Mouse (Mus musculus) heart, postnatal 0 days (tissue): ENCODE results near the gene Hbq1b. TPM values are rescaled to one million over a fixed set of nuclear protein-coding genes. Genes with fewer than 3 reads are reported as not detected.

Experiments used
- ATAC-seq: fragments of 200-750 bp; cut with Nextera tagmentation; 2 replicates; pipeline ENCODE4 v1.8.0; 2017; ENCODE audit warnings: low read depth, moderate number of reproducible peaks, moderate library complexity; ENCODE audit not compliant: insufficient read depth
- DNase-seq: peaks from one replicate; pipeline ENCODE4 v3.0.0-alpha.2; 2016; ENCODE audit warnings: low spot score
- H3K27ac ChIP-seq: fragments of 300-500 bp; sonication (generic); 2 replicates; pipeline ENCODE4 v1.5.1; 2014; ENCODE audit warnings: low read depth, mild to moderate bottlenecking
- H3K27me3 ChIP-seq: fragments of 300-500 bp; sonication (generic); 2 replicates; pipeline ENCODE4 v1.6.1; 2014; ENCODE audit warnings: low read length, mixed read lengths; ENCODE audit not compliant: control insufficient read depth, insufficient read depth
- H3K36me3 ChIP-seq: fragments of 300-500 bp; sonication (generic); replicated peaks from 2 replicates; pipeline ENCODE4 v1.6.1; 2014; ENCODE audit warnings: low read length, mixed read lengths; ENCODE audit not compliant: control insufficient read depth, insufficient read depth
- H3K4me1 ChIP-seq: fragments of 300-500 bp; sonication (generic); 2 replicates; pipeline ENCODE4 v1.6.1; 2014; ENCODE audit warnings: antibody characterized with exemption; ENCODE audit not compliant: control insufficient read depth, insufficient read depth
- H3K4me2 ChIP-seq: fragments of 300-500 bp; sonication (generic); 2 replicates; pipeline ENCODE4 v1.6.1; 2014; ENCODE audit warnings: low read depth, mild to moderate bottlenecking, low read length, moderate library complexity
- H3K4me3 ChIP-seq: fragments of 300-500 bp; sonication (generic); 2 replicates; pipeline ENCODE4 v1.5.1; 2014; ENCODE audit warnings: low read depth, low read length
- H3K9ac ChIP-seq: fragments of 300-500 bp; sonication (generic); replicated peaks from 2 replicates; pipeline ENCODE4 v1.6.1; 2014; ENCODE audit warnings: low read depth, low read length, mixed read lengths
- H3K9me3 ChIP-seq: fragments of 300-500 bp; sonication (generic); replicated peaks from 2 replicates; pipeline ENCODE4 v1.6.1; 2016; ENCODE audit warnings: low read length; ENCODE audit not compliant: control insufficient read depth
- CTCF ChIP-seq: IDR thresholded peaks from 2 replicates; pipeline ENCODE4 v1.5.1; 2016; ENCODE audit warnings: antibody characterized with exemption, control low read depth, low read depth
- EP300 ChIP-seq: IDR thresholded peaks from 2 replicates; pipeline ENCODE4 v1.6.1; 2016; ENCODE audit warnings: antibody characterized with exemption, low read depth
- WGBS: fragments of 180-500 bp; shearing (Covaris S2); extraction: QIAGEN DNeasy Blood & Tissue Kit; methylation state at CpG from one replicate; pipeline ENCODE4 v1.1.7; 2014; 5-methylcytosine and 5-hydroxymethylcytosine counted together
- polyA plus RNA-seq: library from polyadenylated mRNA; unstranded; fragments of >200 nt; fragmentation: Nextera tagmentation; extraction: Ambion mirVana; gene quantifications from 2 replicates; pipeline ENCODE4 v1.2.1, GENCODE M21; 2015
- total RNA-seq: library from RNA; depleted of rRNA; stranded (reverse); fragments of >200 nt; gene quantifications from 2 replicates; pipeline ENCODE4 v1.2.3, GENCODE M21; 2014; ENCODE audit warnings: low replicate concordance

The Hbq1b gene
- total and polyA plus RNA-seq, 2 experiments from 2014 or later = 0.90 TPM; not detected in 1

DNA sequence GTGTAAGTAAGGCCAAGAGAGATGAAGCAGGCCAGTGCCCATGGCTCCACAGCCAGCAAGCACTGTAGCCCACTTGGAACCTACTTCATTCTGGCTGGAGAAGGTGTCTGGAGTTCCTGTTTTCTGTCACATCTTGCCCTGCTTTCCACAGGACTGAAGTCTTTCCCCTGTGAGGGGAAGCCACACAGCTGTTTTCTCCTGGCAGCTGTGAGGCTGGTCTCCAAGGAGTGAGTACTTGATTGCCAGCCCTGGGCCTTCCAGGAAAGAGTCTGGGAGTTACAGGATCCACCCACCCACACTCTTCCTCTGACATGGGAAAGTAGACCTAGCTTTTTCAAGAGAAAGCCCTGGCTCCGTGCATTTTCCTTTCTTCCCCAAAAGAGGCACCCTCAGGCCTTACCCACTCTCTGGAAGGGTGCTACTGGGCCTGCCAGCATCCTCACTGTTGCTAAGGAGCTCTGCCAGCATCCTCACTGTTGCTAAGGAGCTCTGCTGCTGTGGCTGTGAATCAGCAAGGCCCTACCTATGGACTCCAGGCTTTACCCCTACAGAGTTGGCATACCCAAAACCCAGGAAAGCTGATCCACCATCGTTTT is 16.2 kb downstream of the Hbq1b start:
- Histone ChIP-seq H3K9me3 (no peaks in the 10 kb centered on the region), H3K4me1 (no peaks in the 10 kb centered on the region), H3K4me2 (no peak overlapping the region), H3K4me3 (no peak overlapping the region), H3K27ac (no peak overlapping the region), H3K9ac (no peak overlapping the region), H3K27me3 (no peaks in the 10 kb centered on the region), H3K36me3 (no peaks in the 10 kb centered on the region)
- no peak for DNase-seq
- no peak for ATAC-seq
- 34% methylated on average over 2 of the region's 2 CpGs for WGBS
- TF ChIP-seq CTCF = no peak
- TF ChIP-seq EP300 = no peak

- TF ChIP-seq EP300 (no peak), CTCF (no peak)
- WGBS = 70% methylated on average over 1 of the region's 1 CpGs
- H3K9me3 ChIP-seq = no peaks in the 10 kb centered on the region
These were observed 16.7 kb downstream of the Hbq1b start for GRCm38 (mm10) chr11:32303455-32303854.

DNA sequence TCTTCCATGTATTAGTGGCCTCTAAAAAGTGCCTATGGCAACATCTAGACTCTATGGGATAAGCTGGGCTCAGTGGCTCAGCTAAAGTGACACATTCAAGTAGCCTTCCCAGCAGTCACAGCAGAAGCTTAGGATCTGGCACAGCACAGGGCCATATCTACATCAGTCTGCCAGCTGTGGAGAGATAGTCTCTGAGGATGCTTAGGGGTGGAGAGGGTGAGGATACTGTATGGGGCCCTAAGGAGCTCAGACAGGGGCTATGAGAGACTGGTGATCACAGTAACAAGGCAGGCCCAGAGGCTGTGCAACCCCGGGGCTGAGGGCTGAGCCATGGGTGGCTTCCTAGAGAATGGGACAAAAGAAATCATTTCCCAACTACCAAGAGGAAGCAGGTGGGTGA is 20.2 kb downstream of the Hbq1b start:
- Histone ChIP-seq H3K4me1 (no peaks in the 10 kb centered on the region), H3K4me2 (no peak overlapping the region), H3K9ac (no peak overlapping the region), H3K27me3 (no peaks in the 10 kb centered on the region), H3K36me3 (no peaks in the 10 kb centered on the region), H3K4me3 (no peak overlapping the region), H3K9me3 (no peaks in the 10 kb centered on the region), H3K27ac (no peak overlapping the region)
- DNase-seq (no peak), ATAC-seq (no peak)
- WGBS = 92% methylated on average over 1 of the region's 1 CpGs
- TF ChIP-seq EP300 (no peak), CTCF (no peak)

More at GRCm38 (mm10) chr11:32303455-32303854, 16.7 kb downstream of the Hbq1b start:
- no peaks in the 10 kb centered on the region for H3K4me1 ChIP-seq
- no peak overlapping the region for H3K4me3 ChIP-seq
- H3K27me3 ChIP-seq = no peaks in the 10 kb centered on the region
- no peak overlapping the region for H3K9ac ChIP-seq
- no peaks in the 10 kb centered on the region for H3K36me3 ChIP-seq
- DNase-seq = no peak
- no peak overlapping the region for H3K27ac ChIP-seq
- no peak for ATAC-seq
- no peak overlapping the region for H3K4me2 ChIP-seq

DNA sequence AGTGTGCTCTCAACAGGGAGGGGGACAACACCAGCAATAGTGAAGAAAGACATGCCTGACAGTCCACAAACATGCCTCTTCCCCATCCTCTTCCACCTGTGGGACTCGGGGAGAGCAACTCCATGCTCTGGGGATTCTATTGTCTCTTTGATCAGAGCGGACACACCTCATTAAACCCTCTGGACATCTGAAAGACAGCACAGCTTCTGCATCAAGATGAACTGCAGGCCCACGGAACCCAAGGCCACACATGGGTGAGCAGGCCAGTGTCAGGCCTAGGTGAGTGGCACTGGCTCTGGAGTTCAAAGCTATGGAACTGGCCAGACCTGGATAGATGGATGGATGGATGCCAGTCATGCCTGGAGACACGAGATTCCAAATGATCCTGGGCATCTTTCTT is 22.7 kb downstream of the Hbq1b start:
- Histone ChIP-seq H3K27ac (no peak overlapping the region), H3K4me3 (no peak overlapping the region), H3K36me3 (no peaks in the 10 kb centered on the region), H3K9ac (no peak overlapping the region), H3K9me3 (no peaks in the 10 kb centered on the region), H3K4me1 (no peaks in the 10 kb centered on the region), H3K27me3 (no peaks in the 10 kb centered on the region), H3K4me2 (no peak overlapping the region)
- no peak for TF ChIP-seq EP300
- no peak for TF ChIP-seq CTCF
- ATAC-seq = no peak
- 63% methylated on average over 4 of the region's 4 CpGs for WGBS
- DNase-seq = no peak

- H3K9ac ChIP-seq = no peak overlapping the region
- no peaks in the 10 kb centered on the region for H3K36me3 ChIP-seq
- no peaks in the 10 kb centered on the region for H3K27me3 ChIP-seq
- 72% methylated on average over 3 of the region's 3 CpGs for WGBS
- no peak overlapping the region for H3K4me3 ChIP-seq
- H3K9me3 ChIP-seq = no peaks in the 10 kb centered on the region
- no peaks in the 10 kb centered on the region for H3K4me1 ChIP-seq
- H3K4me2 ChIP-seq = no peak overlapping the region
- ATAC-seq (no peak), DNase-seq (no peak)
- H3K27ac ChIP-seq = no peak overlapping the region
- no peak for TF ChIP-seq EP300
- no peak for TF ChIP-seq CTCF
These were observed 23.2 kb downstream of the Hbq1b start for GRCm38 (mm10) chr11:32309928-32310327.

GRCm38 (mm10) chr11:32316009-32316408 is 29.2 kb downstream of the Hbq1b start:
- ATAC-seq (no peak), DNase-seq (no peak)
- WGBS = 80% methylated on average over 3 of the region's 3 CpGs
- H3K9ac ChIP-seq = no peak overlapping the region
- H3K27me3 ChIP-seq = no peaks in the 10 kb centered on the region
- no peaks in the 10 kb centered on the region for H3K9me3 ChIP-seq
- H3K27ac ChIP-seq = no peak overlapping the region
- no peak overlapping the region for H3K4me3 ChIP-seq
- no peak for TF ChIP-seq EP300
- TF ChIP-seq CTCF = no peak
- no peaks in the 10 kb centered on the region for H3K4me1 ChIP-seq
- H3K4me2 ChIP-seq = no peak overlapping the region
- no peaks in the 10 kb centered on the region for H3K36me3 ChIP-seq
